Mouse (Mus musculus) gonadal fat pad, adult 2 months (tissue): ENCODE results near the gene Tbk1. TPM values are rescaled to one million over a fixed set of nuclear protein-coding genes. Genes with fewer than 3 reads are reported as not detected.
A peak's percentile ranks its signal among the peaks of the same experiment; 100 is the strongest.

Source experiments
- DNase-seq: peaks from one replicate; pipeline ENCODE4 v3.0.0-alpha.2; 2012; ENCODE audit warnings: low read depth
- polyA plus RNA-seq: library from polyadenylated mRNA; depleted of rRNA; stranded (reverse); fragments of >200 nt; gene quantifications from 2 replicates; pipeline ENCODE4 v1.2.3, GENCODE M21; 2012

The Tbk1 gene
- polyA plus RNA-seq, 1 experiment, result 15.1 TPM

- DNase-seq, result no peak
Measured at GRCm38 (mm10) chr10:121543577-121543976, 43.0 kb downstream of the Tbk1 start.

- no peak for DNase-seq
Measured at GRCm38 (mm10) chr10:121542156-121542555, 44.4 kb downstream of the Tbk1 start.

- DNase-seq, result no peak
Measured at GRCm38 (mm10) chr10:121534995-121535394, 51.6 kb downstream of the Tbk1 start.

- no peak for DNase-seq
Measured at GRCm38 (mm10) chr10:121533137-121533872, 53.3 kb downstream of the Tbk1 start.

- DNase-seq, result no peak
Measured at GRCm38 (mm10) chr10:121531541-121531940, 55.0 kb downstream of the Tbk1 start.

- DNase-seq, result no peak
Measured at GRCm38 (mm10) chr10:121530365-121531003, 56.1 kb downstream of the Tbk1 start.

GRCm38 (mm10) chr10:121529261-121529660, 57.3 kb downstream of the Tbk1 start:
- no peak for DNase-seq

- DNase-seq, result no peak
Measured at GRCm38 (mm10) chr10:121528470-121528869, 58.1 kb downstream of the Tbk1 start.

GRCm38 (mm10) chr10:121527114-121527513, 59.5 kb downstream of the Tbk1 start:
- no peak for DNase-seq

- no peak for DNase-seq
Measured at GRCm38 (mm10) chr10:121520923-121521585, 65.5 kb downstream of the Tbk1 start.

- DNase-seq, result no peak
Measured at GRCm38 (mm10) chr10:121519710-121520109, 66.9 kb downstream of the Tbk1 start.

- DNase-seq, result no peak
Measured at GRCm38 (mm10) chr10:121516008-121516600, 70.5 kb downstream of the Tbk1 start.

- no peak for DNase-seq
Measured at GRCm38 (mm10) chr10:121509751-121510643, 76.6 kb downstream of the Tbk1 start.

- DNase-seq, result no peak
Measured at GRCm38 (mm10) chr10:121507755-121508544, 78.6 kb downstream of the Tbk1 start.

GRCm38 (mm10) chr10:121506731-121507583, 79.6 kb downstream of the Tbk1 start:
- DNase-seq, result no peak

- no peak for DNase-seq
Measured at GRCm38 (mm10) chr10:121505929-121506328, 80.7 kb downstream of the Tbk1 start.

GRCm38 (mm10) chr10:121504973-121505911, 81.3 kb downstream of the Tbk1 start:
- peak; percentile 83 for DNase-seq

GRCm38 (mm10) chr10:121501160-121501559, 85.4 kb downstream of the Tbk1 start:
- DNase-seq, result peak; percentile 84
